Mouse (Mus musculus) left cerebral cortex, postnatal 36 days (tissue): ENCODE measurements around the gene Leng1. TPM values are rescaled to one million over a fixed set of nuclear protein-coding genes. Genes with fewer than 3 reads are reported as not detected.

Experiments used
- DNase-seq, 2 experiments: peaks; one replicate each; pipeline ENCODE4 v3.0.0; 2021 to 2022; ENCODE audit warnings: low spot score in 2 of 2, mixed read lengths in 1 of 2
- intact Hi-C: fragments of 180-260 bp; cut with DNase I; formaldehyde crosslinking; loops from one replicate; pipeline ENCODE4 v1.15.1; 2025
- total RNA-seq, 2 experiments: library from RNA; stranded (reverse); gene quantifications; 2 replicates each; pipeline ENCODE4 v1.2.3; 2021

Leng1 gene
- total RNA-seq, 2 experiments from 2014 or later, result 6.7 to 6.8 TPM

DNA sequence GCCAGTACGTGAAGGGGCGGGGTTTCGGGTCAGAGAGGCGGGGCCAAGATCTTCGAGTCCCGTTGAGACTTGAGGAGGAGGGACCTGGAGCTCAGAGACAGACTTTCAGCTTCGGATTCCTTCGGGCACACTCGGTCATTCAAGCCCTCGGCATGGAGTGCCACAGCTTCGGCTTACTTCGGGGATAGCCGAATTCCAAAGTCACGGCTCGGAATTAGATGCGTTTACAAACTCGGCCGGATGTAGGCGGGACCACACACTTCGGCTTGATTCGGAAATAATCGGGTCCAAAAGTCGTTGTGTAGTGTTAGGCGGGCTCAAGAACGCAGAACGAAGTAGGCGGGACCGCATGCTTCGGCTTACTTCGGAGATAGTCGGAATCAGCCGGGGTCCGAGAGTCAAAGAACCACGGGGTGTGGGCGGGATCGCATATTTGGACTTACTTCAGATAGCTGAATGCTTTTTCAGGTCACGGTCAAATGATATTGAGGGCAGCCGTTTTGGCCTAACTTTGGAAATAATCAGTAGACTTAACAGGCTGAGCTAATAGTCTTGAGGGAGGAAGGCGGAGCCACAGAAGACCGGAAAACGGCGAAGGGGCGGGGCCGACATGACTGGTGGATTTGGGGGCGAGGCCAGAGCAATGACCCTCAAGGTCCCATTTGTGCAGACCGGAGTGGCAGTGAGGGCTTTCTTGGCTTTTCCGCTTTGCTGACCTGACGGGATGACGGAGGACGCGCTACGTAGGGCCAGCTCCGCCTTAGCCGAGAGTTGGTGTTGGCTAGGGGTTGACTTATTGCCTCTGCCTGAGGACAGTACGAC is 27.6 kb upstream of the Leng1 start, which contains the start of gene Mboat7:
Gene Mboat7 (minus strand): TSS at position 537 of the 822 bp plus-strand sequence.
- intact Hi-C loops, result loop anchor here (10.0 kb wide), 2 partner anchors 452 to 1372 kb away; partner anchors contain the start of gene U2af2
- DNase-seq, result peak; percentile 95 to 97

- intact Hi-C loops, result loop anchor here (10.0 kb wide), 2 partner anchors 452 to 1372 kb away; partner anchors contain the start of gene U2af2
- no peak for DNase-seq
Measured at GRCm38 (mm10) chr7:3692382-3692986, 26.8 kb upstream of the Leng1 start, which contains the start of gene Tsen34. Gene Tsen34 (plus strand): TSS chr7:3692863.

DNA sequence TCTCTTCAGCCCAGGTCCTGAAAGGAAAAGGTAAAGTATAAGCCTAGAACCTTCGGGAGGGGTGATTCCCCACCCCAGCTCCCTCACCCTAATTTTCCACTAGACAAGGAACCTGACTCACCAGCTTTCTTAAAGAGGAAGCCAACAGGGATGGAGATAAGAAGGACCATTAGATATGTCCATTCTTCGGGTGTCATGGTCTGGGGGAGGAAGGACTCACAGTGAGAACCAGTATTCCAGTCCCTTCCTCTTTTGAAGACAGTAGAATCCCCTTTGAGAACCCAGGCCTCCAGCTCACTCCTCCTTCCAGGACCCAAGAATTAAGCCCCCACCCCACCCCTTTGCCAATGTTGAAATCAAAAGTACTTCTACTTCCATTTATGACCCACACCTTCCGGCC is 26.3 kb upstream of the Leng1 start:
- no peak for DNase-seq

GRCm38 (mm10) chr7:3685400-3686187 is 20.0 kb upstream of the Leng1 start:
- intact Hi-C loops, result no loop called here

More for the DNA sequence above, 26.3 kb upstream of the Leng1 start:
- intact Hi-C loops, result loop anchor here (10.0 kb wide), 2 partner anchors 453 to 1373 kb away; partner anchors contain the start of gene U2af2

GRCm38 (mm10) chr7:3684698-3685097 is 19.1 kb upstream of the Leng1 start:
- intact Hi-C loops, result no loop called here
- DNase-seq, result no peak

More at GRCm38 (mm10) chr7:3685400-3686187, 20.0 kb upstream of the Leng1 start:
- DNase-seq, result no peak

- DNase-seq, result no peak
- intact Hi-C loops, result no loop called here
Measured at GRCm38 (mm10) chr7:3683908-3684550, 18.4 kb upstream of the Leng1 start.

GRCm38 (mm10) chr7:3677342-3677741 is 11.7 kb upstream of the Leng1 start, which contains the start of gene Tmc4:
Gene Tmc4 (minus strand): TSS chr7:3677553.
- intact Hi-C loops, result loop anchor here (10.0 kb wide), 2 partner anchors 747 to 797 kb away; no protein-coding TSS in a partner anchor
- DNase-seq, result no peak

GRCm38 (mm10) chr7:3676371-3676770 is 10.7 kb upstream of the Leng1 start:
- no peak for DNase-seq
- intact Hi-C loops, result loop anchor here (10.0 kb wide), 2 partner anchors 748 to 798 kb away; no protein-coding TSS in a partner anchor

DNA sequence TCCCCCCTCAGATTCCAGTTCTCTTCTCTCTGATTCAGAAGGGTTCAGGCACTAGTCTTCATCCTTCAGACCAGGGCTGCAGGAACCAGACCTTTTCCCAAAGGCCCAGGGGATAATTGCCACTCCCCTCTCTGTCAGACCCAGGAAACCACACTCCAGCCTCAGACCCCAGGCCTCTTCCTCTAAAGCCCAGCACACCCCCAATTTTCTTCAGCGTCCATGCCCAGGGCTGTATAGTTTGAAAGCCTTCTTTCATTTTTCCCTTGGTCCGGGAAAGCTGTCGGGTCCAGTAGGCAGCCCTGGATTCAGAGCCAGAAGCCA is 9.5 kb upstream of the Leng1 start:
- DNase-seq, result no peak
- intact Hi-C loops, result loop anchor here (10.0 kb wide), 2 partner anchors 750 to 800 kb away; no protein-coding TSS in a partner anchor

DNA sequence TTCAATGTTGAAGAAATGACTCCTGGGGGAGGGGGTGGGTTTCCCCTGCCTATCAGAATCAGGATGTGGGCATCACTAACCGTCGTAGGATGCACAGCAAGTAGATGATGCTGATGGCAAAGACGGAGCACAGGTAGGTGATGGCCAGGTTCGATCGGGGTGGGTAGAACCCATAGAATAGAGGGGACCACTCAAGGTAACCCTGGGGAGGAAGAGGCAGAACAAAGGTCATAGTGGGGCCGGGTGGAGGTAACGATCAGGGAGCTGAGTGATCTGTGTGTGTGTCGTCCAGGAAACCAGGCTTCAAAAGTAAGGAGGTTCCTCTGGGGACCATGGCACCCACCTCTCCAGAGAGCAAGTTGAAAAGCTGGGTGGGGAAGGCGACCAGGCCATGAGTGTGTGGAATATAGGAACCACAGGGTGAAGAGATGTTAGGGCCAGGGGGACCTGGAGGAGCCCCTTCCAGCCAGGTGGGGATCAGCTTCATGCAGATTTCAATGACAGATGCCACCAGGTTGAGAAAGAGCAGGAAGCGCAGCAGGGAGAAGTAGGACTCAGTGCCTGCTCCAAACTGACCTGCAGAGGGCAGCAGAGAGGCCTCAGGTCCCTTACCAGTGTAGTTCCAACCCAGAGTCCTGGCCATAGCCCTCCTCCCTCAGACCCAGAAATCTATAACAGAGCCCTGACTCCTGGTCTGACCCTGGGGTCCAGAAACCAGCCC is 9.0 kb upstream of the Leng1 start:
- peak; percentile 72 to 79 for DNase-seq
- intact Hi-C loops, result loop anchor here (10.0 kb wide), 2 partner anchors 750 to 800 kb away; no protein-coding TSS in a partner anchor

GRCm38 (mm10) chr7:3666921-3667391 is 1.3 kb upstream of the Leng1 start:
- DNase-seq, result no peak
- intact Hi-C loops, result no loop called here

- no peak for DNase-seq
- intact Hi-C loops, result loop anchor here (2.0 kb wide), 1 partner anchor 20 kb away; the partner anchor contains the start of gene Cnot3
Measured at GRCm38 (mm10) chr7:3664524-3665214, 971 bp downstream of the Leng1 start.

DNA sequence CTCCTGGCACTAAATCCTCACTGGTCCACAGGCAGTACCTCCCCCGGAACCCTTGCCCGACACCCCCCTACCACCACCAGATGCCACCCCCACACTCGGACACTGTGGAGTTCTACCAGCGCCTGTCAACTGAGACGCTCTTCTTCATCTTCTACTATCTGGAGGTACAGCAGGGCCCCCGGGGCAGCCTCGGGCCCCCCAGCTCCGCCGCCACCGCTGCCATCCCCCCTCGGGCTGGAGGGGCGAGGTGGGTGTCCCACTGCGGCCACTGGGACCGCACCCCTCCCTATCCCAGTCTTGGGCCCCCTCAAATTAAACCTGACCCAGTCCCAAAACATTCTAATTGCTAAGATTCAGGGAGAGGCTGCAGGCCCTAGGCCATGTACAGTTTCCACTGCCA is 7.1 kb downstream of the Leng1 start:
- intact Hi-C loops, result no loop called here
- DNase-seq, result no peak

- intact Hi-C loops, result no loop called here
Measured at GRCm38 (mm10) chr7:3656966-3657365, 8.7 kb downstream of the Leng1 start.

GRCm38 (mm10) chr7:3646641-3647040 is 19.0 kb downstream of the Leng1 start:
- intact Hi-C loops, result loop anchor here (10.0 kb wide), 1 partner anchor 1438 kb away; the partner anchor contains the start of gene Epn1
- DNase-seq, result no peak

More at GRCm38 (mm10) chr7:3656966-3657365, 8.7 kb downstream of the Leng1 start:
- no peak for DNase-seq

DNA sequence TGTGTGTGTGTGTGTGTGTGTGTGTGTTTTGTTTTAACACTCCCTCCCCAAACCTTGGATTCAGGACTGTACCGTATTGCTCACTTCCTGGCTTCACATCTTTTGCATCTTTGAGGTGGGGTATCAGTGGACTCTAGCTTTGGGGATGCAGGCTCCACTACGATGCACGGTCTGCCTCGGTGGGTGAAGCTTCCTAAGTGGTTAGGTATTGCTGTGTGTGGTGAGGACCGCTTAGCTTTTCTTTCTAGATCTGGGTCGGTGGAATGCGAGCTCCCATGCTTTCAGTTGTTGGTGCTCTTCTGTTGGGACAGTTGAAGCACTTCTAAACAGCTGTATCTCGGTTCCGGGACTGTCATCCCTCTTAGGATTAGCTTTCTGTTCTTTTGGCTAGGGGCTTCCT is 19.5 kb downstream of the Leng1 start:
- DNase-seq, result no peak
- intact Hi-C loops, result loop anchor here (10.0 kb wide), 1 partner anchor 1439 kb away; the partner anchor contains the start of gene Epn1

DNA sequence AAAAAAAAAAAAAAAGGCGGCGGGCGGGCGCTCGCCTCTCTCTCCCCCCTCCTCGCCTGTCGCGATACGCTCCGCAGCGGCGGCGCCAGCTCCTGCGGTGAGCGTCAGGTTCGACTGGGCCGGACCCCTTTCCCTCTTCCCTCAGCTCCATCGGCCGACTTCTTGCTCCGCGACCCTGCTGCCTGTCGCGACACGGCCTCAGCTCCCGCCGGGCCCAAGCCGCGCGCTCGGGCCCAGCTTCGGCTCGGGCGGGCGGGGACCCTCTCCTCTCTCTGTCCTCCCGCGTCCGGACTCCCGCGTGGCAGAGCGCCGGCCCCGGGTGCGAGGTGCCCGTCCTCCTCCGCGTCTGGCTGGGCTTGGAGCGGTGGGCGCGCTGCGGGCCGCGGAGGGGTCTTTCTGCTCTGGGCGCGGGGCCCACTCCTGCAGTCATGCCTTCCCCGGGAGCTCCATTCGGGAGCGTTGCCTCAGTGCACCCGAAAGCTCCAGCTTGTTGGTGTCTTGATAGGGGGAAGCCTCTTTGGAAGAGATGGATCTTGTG is 20.1 kb downstream of the Leng1 start:
- intact Hi-C loops, result loop anchor here (2.0 to 10.0 kb wide), 2 partner anchors 19 to 1439 kb away; partner anchors contain the start of genes Epn1 and Leng1
- DNase-seq, result no peak
